Mouse (Mus musculus): ENCODE data around the gene Snx33.

Snx33 gene

GRCm38 (mm10) chr9:56890522-56891250, 37.5 kb downstream of the Snx33 start:
- DNase-seq, result peak; percentile 91

GRCm38 (mm10) chr9:56889817-56890216, 38.4 kb downstream of the Snx33 start:
- DNase-seq, result peak; percentile 95

DNA sequence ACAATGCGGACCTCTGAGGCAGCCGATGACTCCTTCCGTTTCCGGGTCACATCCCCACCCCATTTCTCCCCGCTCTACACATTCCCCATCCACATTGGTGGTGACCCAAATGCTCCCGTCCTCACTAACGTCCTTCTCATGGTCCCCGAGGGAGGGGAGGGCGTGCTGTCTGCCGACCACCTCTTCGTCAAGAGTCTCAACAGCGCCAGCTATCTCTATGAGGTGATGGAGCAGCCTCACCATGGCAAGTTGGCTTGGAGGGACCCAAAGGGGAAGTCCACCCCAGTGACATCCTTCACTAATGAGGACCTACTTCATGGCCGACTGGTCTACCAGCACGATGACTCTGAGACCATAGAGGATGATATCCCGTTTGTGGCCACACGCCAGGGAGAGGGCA, 40.6 kb downstream of the Snx33 start:
- DNase-seq, result peak; percentile 92

DNA sequence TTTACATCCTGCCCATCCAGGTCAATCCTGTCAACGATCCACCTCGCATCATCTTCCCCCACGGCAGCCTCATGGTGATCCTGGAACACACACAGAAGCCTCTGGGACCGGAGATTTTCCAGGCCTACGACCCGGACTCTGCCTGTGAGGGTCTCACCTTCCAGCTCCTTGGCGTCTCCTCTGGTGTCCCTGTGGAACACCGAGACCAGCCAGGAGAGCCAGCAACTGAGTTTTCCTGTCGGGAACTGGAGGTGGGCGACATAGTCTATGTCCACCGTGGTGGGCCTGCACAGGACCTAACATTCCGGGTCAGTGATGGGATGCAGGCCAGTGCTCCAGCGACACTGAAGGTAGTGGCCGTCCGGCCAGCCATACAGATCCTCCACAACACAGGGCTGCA, 41.6 kb downstream of the Snx33 start:
- DNase-seq, result peak; percentile 90

DNA sequence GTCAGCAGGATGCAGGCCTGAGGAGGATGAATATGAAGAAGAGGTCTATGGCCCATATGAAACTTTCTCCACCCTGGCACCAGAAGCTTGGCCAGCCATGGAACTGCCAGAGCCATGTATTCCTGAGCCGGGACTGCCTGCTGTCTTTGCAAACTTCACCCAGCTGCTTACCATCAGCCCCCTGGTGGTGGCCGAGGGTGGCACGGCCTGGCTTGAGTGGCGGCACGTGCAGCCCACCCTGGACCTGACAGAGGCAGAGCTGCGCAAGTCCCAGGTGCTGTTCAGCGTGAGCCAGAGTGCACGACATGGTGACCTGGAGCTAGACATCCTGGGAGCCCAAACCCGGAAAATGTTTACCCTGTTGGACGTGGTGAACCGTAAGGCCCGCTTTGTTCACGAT, 42.1 kb downstream of the Snx33 start:
- peak; percentile 87 for DNase-seq

DNA sequence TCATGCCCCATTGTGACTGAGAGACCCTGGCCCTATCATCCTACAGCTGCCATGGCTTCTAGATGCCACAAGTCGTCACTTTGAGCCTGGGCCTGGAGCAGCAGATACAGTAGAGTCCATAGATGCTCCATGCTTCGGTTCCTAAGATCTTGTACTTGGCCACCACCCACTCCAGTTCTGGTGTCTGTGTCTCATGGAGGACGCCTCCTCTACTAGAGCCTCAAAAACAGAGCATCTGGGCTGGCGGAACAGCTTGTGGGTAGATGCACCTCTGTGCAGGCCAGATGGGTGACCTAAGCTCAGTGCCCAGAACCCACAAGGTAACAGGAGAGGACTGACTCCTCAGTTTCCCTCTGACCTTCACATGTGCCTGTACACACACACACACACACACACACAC, 43.8 kb downstream of the Snx33 start:
- no peak for DNase-seq

DNA sequence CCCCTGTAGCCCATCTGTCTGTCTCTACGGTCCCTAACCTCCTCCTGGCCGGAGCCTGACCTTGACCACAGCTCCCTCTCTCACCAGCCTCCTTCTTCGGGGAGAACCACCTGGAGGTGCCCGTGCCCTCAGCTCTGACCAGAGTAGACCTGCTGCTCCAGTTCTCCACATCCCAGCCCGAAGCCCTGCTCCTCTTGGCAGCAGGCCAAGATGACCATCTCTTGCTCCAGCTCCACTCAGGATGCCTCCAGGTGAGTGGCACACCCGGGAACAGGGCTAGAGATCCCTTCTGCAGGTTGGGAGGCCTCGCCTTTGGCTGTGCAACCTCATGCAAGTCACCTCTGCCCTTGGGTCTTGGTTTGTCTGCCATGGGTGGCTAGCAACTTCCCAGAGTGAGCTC, 44.7 kb downstream of the Snx33 start:
- DNase-seq, result peak; percentile 92

DNA sequence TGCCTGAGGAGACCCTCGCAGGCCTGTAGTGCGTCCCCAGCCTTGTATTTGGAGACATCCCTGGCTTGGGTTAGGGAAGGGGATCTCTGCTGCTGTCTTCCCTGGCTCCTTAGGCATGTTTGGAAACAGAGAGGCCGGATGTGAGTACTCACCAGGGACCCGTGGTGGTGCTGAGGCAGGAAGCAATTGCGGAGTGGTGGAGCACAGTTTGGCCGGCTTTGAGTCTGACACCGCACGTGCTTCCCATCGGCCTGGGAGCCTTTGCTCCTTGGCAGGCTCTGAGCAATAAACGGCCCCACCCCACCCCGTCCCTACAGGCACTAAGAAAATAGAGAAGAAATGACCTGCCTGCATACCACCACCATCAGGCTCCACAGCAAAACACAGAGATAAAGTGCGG, 45.4 kb downstream of the Snx33 start:
- peak; percentile 99 for DNase-seq

DNA sequence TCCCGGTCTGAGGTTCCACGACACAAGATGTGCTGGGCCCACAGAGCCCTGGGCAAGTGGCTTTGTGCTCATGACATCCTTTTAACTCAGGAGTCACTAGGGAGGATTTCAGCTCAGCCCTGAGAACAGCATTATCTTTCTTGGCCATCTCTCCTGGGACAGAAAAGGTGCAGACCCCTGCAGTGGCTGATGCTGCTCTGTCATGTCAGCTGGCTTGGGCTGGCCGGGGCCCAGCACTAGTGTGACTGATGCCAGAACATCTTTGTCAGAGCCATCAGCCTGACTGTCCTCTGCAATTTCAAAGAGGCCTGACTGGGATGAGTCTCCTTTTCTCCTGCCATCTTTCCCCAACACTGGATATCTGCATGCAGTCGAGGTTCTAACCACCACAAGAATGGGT, 45.9 kb downstream of the Snx33 start:
- peak; percentile 95 for DNase-seq

- peak; percentile 92 for DNase-seq
Measured at GRCm38 (mm10) chr9:56881539-56882082, 46.6 kb downstream of the Snx33 start.

DNA sequence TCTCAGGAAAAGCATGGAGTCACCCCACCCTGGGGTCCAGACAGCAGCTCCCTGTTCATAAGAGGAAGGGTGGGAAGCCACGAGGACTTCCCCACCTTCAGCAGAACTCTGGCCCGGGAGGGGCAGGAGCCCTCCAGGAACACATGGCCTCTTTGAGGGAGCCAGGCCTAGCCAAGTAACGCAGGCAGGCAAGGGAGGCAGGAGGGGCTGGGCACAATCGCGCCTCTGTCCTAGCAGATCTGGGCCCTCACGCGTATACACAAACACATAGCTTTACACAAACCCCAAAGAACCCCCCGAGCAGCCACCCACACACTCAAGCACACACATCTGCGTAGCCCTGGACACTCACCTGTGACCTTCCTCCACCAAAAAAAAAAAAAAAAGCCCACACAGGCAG, 47.4 kb downstream of the Snx33 start:
- peak; percentile 91 for DNase-seq

GRCm38 (mm10) chr9:56877284-56877683, 50.9 kb downstream of the Snx33 start:
- DNase-seq, result peak; percentile 88

DNA sequence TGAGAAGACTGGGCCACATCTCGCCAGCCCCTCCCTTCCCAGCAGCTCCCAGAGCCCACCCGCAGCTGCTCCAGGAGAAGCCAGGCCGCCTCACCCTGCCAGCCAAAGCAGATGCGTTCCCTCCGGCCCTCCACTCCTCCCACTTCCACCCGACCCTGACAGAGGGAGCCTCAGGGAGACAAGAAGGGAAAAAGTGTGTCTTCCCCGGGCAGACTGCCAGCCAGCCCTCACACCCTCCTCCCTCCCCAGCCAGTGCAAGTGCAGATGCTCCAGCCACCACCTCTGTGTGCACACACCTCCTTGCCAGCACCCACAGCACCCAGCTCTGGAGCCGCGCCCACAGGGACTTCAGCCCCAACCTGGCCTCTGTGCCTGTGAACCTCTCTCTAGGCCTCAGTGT, 51.4 kb downstream of the Snx33 start:
- DNase-seq, result peak; percentile 93

GRCm38 (mm10) chr9:56873097-56873496, 55.1 kb downstream of the Snx33 start:
- peak; percentile 89 for DNase-seq

DNA sequence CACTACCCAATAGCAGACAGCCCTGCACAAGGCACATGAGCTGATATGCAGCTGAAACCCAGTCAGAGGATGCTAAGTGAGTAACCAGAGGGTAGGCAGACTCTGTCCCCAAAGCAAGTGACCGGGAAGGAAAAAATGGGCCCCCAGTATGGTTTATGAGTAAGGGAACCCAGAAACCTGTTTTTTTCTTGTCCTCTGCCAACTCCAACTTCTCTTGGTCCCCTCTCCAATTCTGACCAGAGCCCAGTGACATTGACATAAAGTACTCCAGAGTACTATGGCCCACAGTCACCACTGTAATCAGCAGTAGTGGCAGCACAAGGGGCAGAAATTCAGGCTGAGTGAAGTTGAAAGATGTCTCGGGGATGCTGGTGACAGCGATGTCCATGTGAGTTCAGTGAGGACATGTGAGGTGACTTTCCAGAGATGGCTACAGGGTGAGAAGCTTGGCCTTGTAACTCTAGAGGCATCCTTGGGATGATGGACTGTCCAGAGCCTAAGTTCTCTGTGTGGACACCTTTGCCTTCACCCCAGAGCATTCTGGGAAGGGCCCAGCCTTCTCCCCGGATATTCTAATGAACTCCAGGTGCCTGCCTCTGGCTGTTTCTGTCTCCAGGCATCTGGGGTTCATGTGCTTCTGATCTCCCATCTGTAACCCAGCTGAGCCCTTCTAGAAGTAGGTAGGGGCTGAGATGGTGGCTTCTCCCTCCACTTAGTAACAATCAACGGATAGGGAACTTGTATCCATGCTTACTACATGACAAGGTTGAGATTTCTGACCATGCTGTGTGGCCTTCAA, 55.9 kb downstream of the Snx33 start:
- peak; percentile 90 for DNase-seq

- DNase-seq, result peak; percentile 99
Measured at GRCm38 (mm10) chr9:56871191-56871590, 57.0 kb downstream of the Snx33 start.

GRCm38 (mm10) chr9:56870778-56871177, 57.4 kb downstream of the Snx33 start:
- no peak for DNase-seq

- peak; percentile 91 for DNase-seq
Measured at GRCm38 (mm10) chr9:56869552-56869951, 58.6 kb downstream of the Snx33 start.

GRCm38 (mm10) chr9:56868292-56868691, 59.9 kb downstream of the Snx33 start:
- DNase-seq, result peak; percentile 97
